17 mouse cellular contexts compared by ENCODE assay signal in genomic region chr2:11914782-11915181, GRCm38 (mm10).
DNase-seq lines count a peak whose midpoint lies in the region; ATAC-seq lines count a peak whose summit lies in the region.
"Had no signal": no experiment of that assay in that cellular context is flagged by ENCODE, and none has a peak within 500 bp of the region (broad histone marks: within the 10 kb centered on the region; RNA-seq: fewer than 3 reads in every experiment).

No protein-coding gene starts in this region.

- no peak overlapping the region for H3K4me2 ChIP-seq in embryonic facial prominence, embryonic 14.5 days (ENCODE audit: low read depth, low read length)
- no peak overlapping the region for H3K4me2 ChIP-seq in forebrain, embryonic 15.5 days (replicated peaks)
- H3K4me2 ChIP-seq in hindbrain, embryonic 12.5 days (replicated peaks) = no peak overlapping the region
- H3K4me2 ChIP-seq: forebrain, embryonic 12.5 days; hindbrain, embryonic 13.5 days had no signal

- no peaks in the 10 kb centered on the region for H3K9me3 ChIP-seq in embryonic facial prominence, embryonic 14.5 days (ENCODE audit: control insufficient read depth, low read length)
- H3K9me3 ChIP-seq in forebrain, embryonic 15.5 days = no peaks in the 10 kb centered on the region
- H3K9me3 ChIP-seq in hindbrain, embryonic 12.5 days (replicated peaks) = no peaks in the 10 kb centered on the region
- H3K9me3 ChIP-seq: forebrain, embryonic 12.5 days; hindbrain, embryonic 13.5 days; midbrain, embryonic 10.5 days had no signal

- no peak overlapping the region for H3K9ac ChIP-seq in embryonic facial prominence, embryonic 14.5 days (ENCODE audit: low read depth, low read length)
- H3K9ac ChIP-seq in forebrain, embryonic 15.5 days (replicated peaks) = no peak overlapping the region
- H3K9ac ChIP-seq in hindbrain, embryonic 12.5 days = no peak overlapping the region
- H3K9ac ChIP-seq: forebrain, embryonic 12.5 days; hindbrain, embryonic 13.5 days had no signal

- H3K4me1 ChIP-seq in embryonic facial prominence, embryonic 14.5 days (ENCODE audit: control insufficient read depth, insufficient read depth, low read length) = no peaks in the 10 kb centered on the region
- no peaks in the 10 kb centered on the region for H3K4me1 ChIP-seq in forebrain, embryonic 15.5 days
- H3K4me1 ChIP-seq in hindbrain, embryonic 12.5 days = no peaks in the 10 kb centered on the region
- H3K4me1 ChIP-seq: forebrain, embryonic 12.5 days; hindbrain, embryonic 13.5 days; midbrain, embryonic 10.5 days had no signal

- DNase-seq in frontal cortex, postnatal 10 days (ENCODE audit: low spot score in 2 of 2) = no peak
- peak; percentile 88 for DNase-seq in 3T3-L1 (ENCODE audit: low read depth, low spot score)
- peak; percentile 84 for DNase-seq in NIH3T3 (ENCODE audit: low read depth)
- DNase-seq in embryonic facial prominence, embryonic 14.5 days (ENCODE audit: low spot score) = peak; percentile 11
- no peak for DNase-seq in cerebellum, postnatal 25 days
- DNase-seq: cerebellum, postnatal 10 days; heart, adult 11 months; lung, adult 2 months; thymus, postnatal 25 days had no signal

- no peak overlapping the region for H3K27ac ChIP-seq in embryonic facial prominence, embryonic 14.5 days (replicated peaks; ENCODE audit: low read depth, low read length)
- no peak overlapping the region for H3K27ac ChIP-seq in forebrain, embryonic 15.5 days (replicated peaks)
- H3K27ac ChIP-seq in hindbrain, embryonic 12.5 days = no peak overlapping the region
- H3K27ac ChIP-seq: forebrain, embryonic 12.5 days; hindbrain, embryonic 13.5 days; left cerebral cortex, adult 2 months; midbrain, embryonic 10.5 days had no signal

- no peak overlapping the region for H3K4me3 ChIP-seq in embryonic facial prominence, embryonic 14.5 days (ENCODE audit: low read depth, low read length)
- H3K4me3 ChIP-seq in forebrain, embryonic 15.5 days = no peak overlapping the region
- H3K4me3 ChIP-seq in hindbrain, embryonic 12.5 days = no peak overlapping the region
- H3K4me3 ChIP-seq: forebrain, embryonic 12.5 days; hindbrain, embryonic 13.5 days; left cerebral cortex, adult 2 months; midbrain, embryonic 10.5 days had no signal

- ATAC-seq in frontal cortex, adult (ENCODE audit: low TSS enrichment) = peak; percentile 57; the same call in 1 of the 2 replicates
- no peak for ATAC-seq in embryonic facial prominence, embryonic 14.5 days (ENCODE audit: low read depth)
- ATAC-seq in forebrain, embryonic 15.5 days (replicated peaks) = no peak
- ATAC-seq in hindbrain, embryonic 12.5 days (ENCODE audit: low FRiP score) = no peak
- ATAC-seq: CD4-positive, CD25-positive, alpha-beta regulatory T cell, adult 4 months had no signal

- no peaks in the 10 kb centered on the region for H3K27me3 ChIP-seq in embryonic facial prominence, embryonic 14.5 days (replicated peaks; ENCODE audit: control insufficient read depth, insufficient read depth, low read length)
- H3K27me3 ChIP-seq in forebrain, embryonic 15.5 days = no peaks in the 10 kb centered on the region
- no peaks in the 10 kb centered on the region for H3K27me3 ChIP-seq in hindbrain, embryonic 12.5 days
- H3K27me3 ChIP-seq: forebrain, embryonic 12.5 days; hindbrain, embryonic 13.5 days had no signal

- WGBS in embryonic facial prominence, embryonic 14.5 days = 71% methylated on average over 1 of the region's 1 CpGs
- WGBS in forebrain, embryonic 15.5 days = 92% methylated on average over 1 of the region's 1 CpGs
- WGBS in hindbrain, embryonic 12.5 days = 86% methylated on average over 1 of the region's 1 CpGs

- H3K36me3 ChIP-seq in embryonic facial prominence, embryonic 14.5 days (ENCODE audit: control insufficient read depth, insufficient read depth, low read length) = no peaks in the 10 kb centered on the region
- no peaks in the 10 kb centered on the region for H3K36me3 ChIP-seq in forebrain, embryonic 15.5 days
- no peaks in the 10 kb centered on the region for H3K36me3 ChIP-seq in hindbrain, embryonic 12.5 days
- H3K36me3 ChIP-seq: forebrain, embryonic 12.5 days; hindbrain, embryonic 13.5 days; midbrain, embryonic 10.5 days had no signal

Comparison
In these comparisons a context has a peak if more than half of its experiments do, and no peak if none do; other contexts are left out.
1. DNase-seq: peak in 3T3-L1 (single experiment), NIH3T3 (single experiment) and embryonic facial prominence, embryonic 14.5 days (single experiment); none in frontal cortex, postnatal 10 days (0 of 2) and cerebellum, postnatal 25 days (0 of 2).